In the genomic region with DNA sequence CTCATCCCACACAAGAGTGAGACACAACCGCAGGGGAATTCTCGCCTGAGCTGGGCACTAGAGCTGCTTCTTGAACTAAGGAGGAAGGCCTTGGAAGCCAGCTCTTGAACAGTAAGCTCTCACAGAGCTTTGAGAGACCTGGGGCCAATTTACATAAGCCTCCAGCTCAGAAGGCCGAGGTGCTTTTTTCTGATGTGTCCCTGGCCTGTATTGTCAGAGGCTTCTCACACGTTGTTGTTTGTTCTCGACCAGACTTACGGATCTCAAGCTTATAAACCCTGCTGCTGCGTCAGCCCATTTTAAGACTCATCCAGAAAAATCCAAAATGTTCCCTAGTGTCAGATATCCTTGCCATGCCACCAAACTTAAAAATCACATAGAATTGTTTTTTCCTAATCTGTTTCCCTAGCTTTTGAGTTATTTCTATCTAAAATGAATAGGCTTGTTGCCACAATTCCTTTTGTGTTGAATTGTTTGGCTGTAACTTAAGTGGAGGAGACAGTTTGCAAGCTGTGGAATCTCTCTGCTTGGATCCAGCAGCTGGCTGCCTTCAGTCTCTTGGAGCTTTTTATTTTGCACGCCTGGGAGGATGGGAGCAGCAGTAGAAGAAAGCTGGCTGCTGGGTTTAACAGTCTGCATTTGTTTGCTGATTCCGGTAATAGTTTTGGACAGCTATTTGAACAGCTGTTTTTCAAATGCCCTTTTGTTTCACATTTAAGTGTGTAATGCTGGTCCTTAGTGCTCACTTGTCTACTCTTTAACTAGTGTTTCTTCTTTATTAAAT, we compare ENCODE assay signal across 8 mouse cellular contexts.
DNase-seq lines count a peak whose midpoint lies in the region; TF ChIP-seq lines count a peak whose summit lies in the region.
"Had no signal": no experiment of that assay in that cellular context is flagged by ENCODE, and none has a peak within 500 bp of the region (broad histone marks: within the 10 kb centered on the region; RNA-seq: fewer than 3 reads in every experiment).

No protein-coding gene starts in this region.

- peak overlapping the region; percentile 42 for H3K27ac ChIP-seq in testis, adult 2 months (ENCODE audit: control insufficient read depth, insufficient read depth, low read depth, low read length)
- H3K27ac ChIP-seq: liver, embryonic 14.5 days had no signal

- no peak for DNase-seq in testis, postnatal 14 days (ENCODE audit: low spot score)
- peak; percentile 72 to 77 for DNase-seq in heart, adult 9 months (ENCODE audit: low spot score in 2 of 2)
- peak; percentile 56 for DNase-seq in layer of hippocampus, adult 11-12 months (ENCODE audit: low spot score)
- peak; percentile 54 to 84 for DNase-seq in lung, postnatal 4 days
- DNase-seq in cerebellum, postnatal 25 days: no peak
- no peak for DNase-seq in thymus, postnatal 0 days (ENCODE audit: low spot score)

- TF ChIP-seq POLR2A in testis, adult 2 months (IDR thresholded peaks at IDR 0.05; ENCODE audit: control insufficient read depth, low read depth, low read length): no peak

- no peaks in the 10 kb centered on the region for H3K27me3 ChIP-seq in testis, adult 2 months (ENCODE audit: control insufficient read depth, insufficient read depth, low read length)

- H3K4me1 ChIP-seq in testis, adult 2 months (ENCODE audit: control insufficient read depth, insufficient read depth, low read length): no peaks in the 10 kb centered on the region

- TF ChIP-seq CTCF in testis, adult 2 months (IDR thresholded peaks at IDR 0.05; ENCODE audit: control insufficient read depth, insufficient read depth, insufficient replicate concordance, low read depth, low read length): no peak

- H3K4me3 ChIP-seq in testis, adult 2 months (ENCODE audit: control insufficient read depth, low read depth, low read length): no peak overlapping the region

- peaks cover 1% of the 10 kb centered on the region for H3K36me3 ChIP-seq in testis, adult 2 months (ENCODE audit: control insufficient read depth, insufficient read depth, low read length)

Comparison
In these comparisons a context has a peak if more than half of its experiments do, and no peak if none do; other contexts are left out.
1. DNase-seq: peak in heart, adult 9 months (2 of 2), layer of hippocampus, adult 11-12 months (single experiment) and lung, postnatal 4 days (2 of 2); none in testis, postnatal 14 days (single experiment), cerebellum, postnatal 25 days (0 of 2) and thymus, postnatal 0 days (single experiment).